Mouse (Mus musculus) myocyte (in vitro differentiated cells): Measurements from ENCODE around the gene Cdc37. TPM values are rescaled to one million over a fixed set of nuclear protein-coding genes. Genes with fewer than 3 reads are reported as not detected.
A peak's percentile ranks its signal among the peaks of the same experiment; 100 is the strongest.

ENCODE experiments used
- H3K27me3 ChIP-seq: one replicate; pipeline ENCODE4 v1.6.1; 2011; ENCODE audit not compliant: control insufficient read depth, insufficient read depth, insufficient read length
- H3K36me3 ChIP-seq: one replicate; pipeline ENCODE4 v1.6.1; 2011; ENCODE audit not compliant: control insufficient read depth, insufficient read depth
- H3K4me2 ChIP-seq: one replicate; pipeline ENCODE4 v1.6.1; 2011; ENCODE audit warnings: low read depth, control low read depth
- H3K4me3 ChIP-seq: one replicate; pipeline ENCODE4 v1.5.1; 2011; ENCODE audit warnings: mild to moderate bottlenecking, control low read depth, moderate library complexity
- H3K79me2 ChIP-seq: one replicate; pipeline ENCODE4 v1.6.1; 2011; ENCODE audit not compliant: control insufficient read depth, insufficient read depth
- H3ac ChIP-seq: one replicate; pipeline ENCODE4 v1.6.1; 2011; ENCODE audit not compliant: control insufficient read depth, insufficient read length
- CEBPB ChIP-seq: IDR thresholded peaks from 2 replicates; pipeline ENCODE4 v1.6.1; 2011; ENCODE audit warnings: mild to moderate bottlenecking, moderate library complexity; ENCODE audit not compliant: poor library complexity, insufficient read depth, severe bottlenecking
- E2F4 ChIP-seq: IDR thresholded peaks from one replicate; pipeline ENCODE4 v1.6.1; 2011; ENCODE audit warnings: mild to moderate bottlenecking, control low read depth, moderate library complexity; ENCODE audit not compliant: insufficient read depth
- MAX ChIP-seq: IDR thresholded peaks from one replicate; pipeline ENCODE4 v1.6.1; 2011; ENCODE audit warnings: low read depth, mild to moderate bottlenecking, control low read depth
- MYOD1 ChIP-seq, 3 experiments: IDR thresholded peaks; one replicate each; pipeline ENCODE4 v1.6.1; 2011; ENCODE audit warnings: control low read depth in 2 of 3, low read depth in 2 of 3, mild to moderate bottlenecking in 2 of 3, moderate library complexity in 1 of 3; ENCODE audit not compliant: insufficient read length in 2 of 3, control insufficient read depth in 1 of 3
- MYOG ChIP-seq, 3 experiments: IDR thresholded peaks; one replicate each; pipeline ENCODE4 v1.6.1; 2011; ENCODE audit warnings: control low read depth in 2 of 3, low read depth in 2 of 3, mild to moderate bottlenecking in 2 of 3; ENCODE audit not compliant: insufficient read length in 2 of 3, control insufficient read depth in 1 of 3, insufficient read depth in 1 of 3
- POLR2A ChIP-seq: IDR thresholded peaks from one replicate; pipeline ENCODE4 v1.6.1; 2011; ENCODE audit warnings: low read depth, mild to moderate bottlenecking, control low read depth, moderate library complexity; ENCODE audit not compliant: insufficient read length
- POLR2AphosphoS2 ChIP-seq: IDR thresholded peaks from one replicate; pipeline ENCODE4 v1.6.1; 2011; ENCODE audit warnings: low read depth, control low read depth; ENCODE audit not compliant: insufficient read length
- REST ChIP-seq: IDR thresholded peaks from one replicate; pipeline ENCODE4 v1.6.1; 2011; ENCODE audit warnings: mild to moderate bottlenecking, control low read depth, moderate library complexity; ENCODE audit not compliant: insufficient read depth, insufficient read length
- SRF ChIP-seq: IDR thresholded peaks from one replicate; pipeline ENCODE4 v1.6.1; 2011; ENCODE audit warnings: low read depth; ENCODE audit not compliant: control insufficient read depth, insufficient read length
- TCF12 ChIP-seq: IDR thresholded peaks from one replicate; pipeline ENCODE4 v1.6.1; 2011; ENCODE audit warnings: mild to moderate bottlenecking, control low read depth; ENCODE audit not compliant: poor library complexity, insufficient read depth, severe bottlenecking
- TCF3 ChIP-seq: IDR thresholded peaks from one replicate; pipeline ENCODE4 v1.6.1; 2011; ENCODE audit warnings: low read depth, control low read depth; ENCODE audit not compliant: insufficient read length
- USF1 ChIP-seq: IDR thresholded peaks from one replicate; pipeline ENCODE4 v1.6.1; 2011; ENCODE audit warnings: low read depth, mild to moderate bottlenecking, control low read depth, moderate library complexity
- polyA plus RNA-seq: library from polyadenylated mRNA; unstranded; fragments of >200 nt; fragmentation: generic; extraction: Trizol; gene quantifications from one replicate; pipeline ENCODE4 v1.2.1, GENCODE M21; 2012; ENCODE audit warnings: missing spikeins

Gene Cdc37
- polyA plus RNA-seq, 1 experiment = 288 TPM

- H3K4me3 ChIP-seq = no peak overlapping the region
- no peaks in the 10 kb centered on the region for H3K36me3 ChIP-seq
- TF ChIP-seq SRF (no peak), TCF12 (no peak), REST (no peak), POLR2A (no peak), E2F4 (no peak), USF1 (no peak), TCF3 (no peak), CEBPB (no peak), MYOG (IDR thresholded peaks at IDR 0.05; ENCODE audit: control insufficient read depth in 1 of 3, insufficient read depth in 1 of 3, insufficient read length in 2 of 3, low read depth in 2 of 3) (no peak), MAX (no peak), POLR2AphosphoS2 (no peak)
- H3K27me3 ChIP-seq = no peaks in the 10 kb centered on the region
- no peaks in the 10 kb centered on the region for H3K79me2 ChIP-seq
- no peak overlapping the region for H3ac ChIP-seq
- H3K4me2 ChIP-seq = peak overlapping the region; percentile 95
These were observed 13.6 kb upstream of the Cdc37 start for GRCm38 (mm10) chr9:21163086-21164050.

- H3K79me2 ChIP-seq = no peaks in the 10 kb centered on the region
- no peaks in the 10 kb centered on the region for H3K36me3 ChIP-seq
- TF ChIP-seq CEBPB (no peak), SRF (no peak), MYOG (IDR thresholded peaks at IDR 0.05; ENCODE audit: control insufficient read depth in 1 of 3, insufficient read depth in 1 of 3, insufficient read length in 2 of 3, low read depth in 2 of 3) (peak in 1 of 3 experiments; percentile 21), POLR2A (peak; percentile 39), MYOD1 (IDR thresholded peaks at IDR 0.05; ENCODE audit: control insufficient read depth in 1 of 3, insufficient read length in 2 of 3, low read depth in 2 of 3) (peak in 2 of 3 experiments; percentile 21 to 66)
- H3K27me3 ChIP-seq = no peaks in the 10 kb centered on the region
- peak overlapping the region; percentile 4 for H3ac ChIP-seq
- H3K4me2 ChIP-seq = peak overlapping the region; percentile 83
- H3K4me3 ChIP-seq = peak overlapping the region; percentile 14
These were observed 11.6 kb upstream of the Cdc37 start for GRCm38 (mm10) chr9:21161209-21161909.

- H3ac ChIP-seq = no peak overlapping the region
- TF ChIP-seq USF1 (no peak), TCF3 (no peak), SRF (no peak), POLR2AphosphoS2 (no peak), E2F4 (no peak), MAX (no peak), REST (no peak), TCF12 (no peak), MYOD1 (IDR thresholded peaks at IDR 0.05; ENCODE audit: control insufficient read depth in 1 of 3, insufficient read length in 2 of 3, low read depth in 2 of 3) (no peak), POLR2A (no peak), CEBPB (no peak), MYOG (IDR thresholded peaks at IDR 0.05; ENCODE audit: control insufficient read depth in 1 of 3, insufficient read depth in 1 of 3, insufficient read length in 2 of 3, low read depth in 2 of 3) (no peak)
These were observed 5.0 kb upstream of the Cdc37 start for GRCm38 (mm10) chr9:21154787-21155186.

GRCm38 (mm10) chr9:21153833-21154232 lies 4.1 kb upstream of the Cdc37 start:
- Histone ChIP-seq H3K79me2 (peaks cover 8% of the 10 kb centered on the region), H3K4me3 (peak overlapping the region; percentile 16), H3K27me3 (no peaks in the 10 kb centered on the region), H3K36me3 (no peaks in the 10 kb centered on the region), H3ac (no peak overlapping the region), H3K4me2 (peak overlapping the region; percentile 90)
- TF ChIP-seq CEBPB (no peak), MAX (no peak), POLR2A (no peak), TCF12 (no peak), USF1 (no peak), MYOG (IDR thresholded peaks at IDR 0.05; ENCODE audit: control insufficient read depth in 1 of 3, insufficient read depth in 1 of 3, insufficient read length in 2 of 3, low read depth in 2 of 3) (no peak), REST (no peak), SRF (no peak), MYOD1 (IDR thresholded peaks at IDR 0.05; ENCODE audit: control insufficient read depth in 1 of 3, insufficient read length in 2 of 3, low read depth in 2 of 3) (no peak), E2F4 (no peak), POLR2AphosphoS2 (no peak), TCF3 (no peak)

More at GRCm38 (mm10) chr9:21154787-21155186, 5.0 kb upstream of the Cdc37 start:
- H3K36me3 ChIP-seq = no peaks in the 10 kb centered on the region
- H3K79me2 ChIP-seq = no peaks in the 10 kb centered on the region
- H3K4me2 ChIP-seq = no peak overlapping the region
- no peaks in the 10 kb centered on the region for H3K27me3 ChIP-seq
- H3K4me3 ChIP-seq = no peak overlapping the region
